Mouse (Mus musculus) C2C12 (cell line): ENCODE measurements around the gene 6030468B19Rik. TPM values are rescaled to one million over a fixed set of nuclear protein-coding genes. Genes with fewer than 3 reads are reported as not detected.

ENCODE experiments used
- H3K27me3 ChIP-seq: one replicate; pipeline ENCODE4 v1.6.1; 2011; ENCODE audit not compliant: control insufficient read depth, insufficient read depth, insufficient read length
- H3K36me3 ChIP-seq: one replicate; pipeline ENCODE4 v1.6.1; 2011; ENCODE audit not compliant: control insufficient read depth, insufficient read depth
- H3K4me3 ChIP-seq: one replicate; pipeline ENCODE4 v1.5.1; 2011; ENCODE audit warnings: mild to moderate bottlenecking, control low read depth; ENCODE audit not compliant: poor library complexity, insufficient read depth, severe bottlenecking
- H3K79me2 ChIP-seq: one replicate; pipeline ENCODE4 v1.6.1; 2011; ENCODE audit not compliant: control insufficient read depth, insufficient read depth
- H3K79me3 ChIP-seq: one replicate; pipeline ENCODE4 v1.6.1; 2011; ENCODE audit warnings: low read depth, control low read depth
- H3ac ChIP-seq: one replicate; pipeline ENCODE3; 2011; ENCODE audit warnings: low read depth; ENCODE audit not compliant: control insufficient read depth, insufficient read length
- CEBPB ChIP-seq: IDR thresholded peaks from one replicate; pipeline ENCODE4 v1.6.1; 2011; ENCODE audit warnings: low read depth, mild to moderate bottlenecking, control low read depth, moderate library complexity
- CTCF ChIP-seq: IDR thresholded peaks from one replicate; pipeline ENCODE4 v1.5.1; 2011; ENCODE audit not compliant: control insufficient read depth, insufficient read depth, insufficient read length
- FOSL1 ChIP-seq: IDR thresholded peaks from one replicate; pipeline ENCODE4 v1.8.0; 2011; ENCODE audit warnings: mild to moderate bottlenecking, low read length; ENCODE audit not compliant: poor library complexity, insufficient read depth, severe bottlenecking
- MAX ChIP-seq: IDR thresholded peaks from one replicate; pipeline ENCODE4 v1.6.1; 2011; ENCODE audit warnings: mild to moderate bottlenecking, control low read depth
- MYOD1 ChIP-seq: IDR thresholded peaks from one replicate; pipeline ENCODE4 v1.6.1; 2011; ENCODE audit warnings: low read depth; ENCODE audit not compliant: control insufficient read depth, insufficient read length
- MYOG ChIP-seq: IDR thresholded peaks from one replicate; pipeline ENCODE4 v1.6.1; 2011; ENCODE audit not compliant: control insufficient read depth, insufficient read length; ENCODE audit errors: extremely low read depth
- USF1 ChIP-seq: IDR thresholded peaks from one replicate; pipeline ENCODE4 v1.6.1; 2011; ENCODE audit warnings: low read depth, mild to moderate bottlenecking, control low read depth, moderate library complexity
- long read RNA-seq, 2 experiments: library from polyadenylated mRNA; unstranded; transcript quantifications; one replicate each; pipeline ENCODE4 v2.0.0; 2019 to 2020
- polyA plus RNA-seq: library from polyadenylated mRNA; unstranded; fragments of >200 nt; fragmentation: generic; extraction: Trizol; gene quantifications from one replicate; pipeline ENCODE4 v1.2.1, GENCODE M21; 2012; ENCODE audit warnings: missing spikeins

The 6030468B19Rik gene
- not detected for polyA plus RNA-seq
- long read RNA-seq, experiment 1 = 0 reads
- long read RNA-seq, experiment 2 = 0 reads

DNA sequence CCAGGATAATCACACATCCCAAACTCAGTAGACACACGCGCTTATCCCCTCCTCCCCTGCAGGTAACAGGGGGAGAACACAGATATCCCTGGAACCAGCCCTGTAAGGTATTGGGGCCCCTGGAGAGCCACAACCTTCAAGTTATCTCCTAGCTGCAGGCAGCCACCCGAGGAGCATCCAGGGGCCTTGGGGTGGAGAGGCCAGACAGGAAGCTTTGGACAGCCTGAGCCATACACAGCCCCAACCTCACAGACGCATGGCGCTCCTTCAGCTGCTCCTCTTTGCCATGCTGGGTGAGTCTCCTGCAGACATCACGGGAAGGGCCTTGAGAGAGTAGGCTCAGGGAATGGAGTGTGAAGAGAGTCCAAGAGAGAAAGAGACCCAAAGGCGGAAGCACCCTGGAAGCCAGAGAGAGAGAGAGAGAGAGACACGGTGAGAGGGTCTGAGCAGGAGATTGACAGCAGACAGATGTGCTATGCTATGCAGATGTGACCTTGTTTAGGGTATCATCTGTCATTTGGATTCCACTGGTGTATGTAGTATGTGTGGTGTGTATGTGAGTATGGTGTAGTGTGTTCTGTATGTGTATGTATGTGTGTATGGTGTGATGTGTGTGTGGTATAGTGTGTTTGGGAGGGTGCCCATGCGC lies at the start of gene 6030468B19Rik:
Gene 6030468B19Rik, plus strand, starts transcription at position 150 of the 649 bp plus-strand sequence.
- Histone ChIP-seq H3K4me3 (no peak within 1 kb of the TSS), H3K27me3 (no peaks in the 10 kb centered on the region), H3ac (no peak within 1 kb of the TSS), H3K79me2 (no peaks in the 10 kb centered on the region), H3K36me3 (no peaks in the 10 kb centered on the region), H3K79me3 (no peaks in the 10 kb centered on the region)
- TF ChIP-seq MAX = no peak
- no peak for TF ChIP-seq FOSL1
- TF ChIP-seq USF1 = no peak
- TF ChIP-seq CTCF = no peak
- peak; percentile 71 for TF ChIP-seq MYOD1
- no peak for TF ChIP-seq CEBPB
- no peak for TF ChIP-seq MYOG

DNA sequence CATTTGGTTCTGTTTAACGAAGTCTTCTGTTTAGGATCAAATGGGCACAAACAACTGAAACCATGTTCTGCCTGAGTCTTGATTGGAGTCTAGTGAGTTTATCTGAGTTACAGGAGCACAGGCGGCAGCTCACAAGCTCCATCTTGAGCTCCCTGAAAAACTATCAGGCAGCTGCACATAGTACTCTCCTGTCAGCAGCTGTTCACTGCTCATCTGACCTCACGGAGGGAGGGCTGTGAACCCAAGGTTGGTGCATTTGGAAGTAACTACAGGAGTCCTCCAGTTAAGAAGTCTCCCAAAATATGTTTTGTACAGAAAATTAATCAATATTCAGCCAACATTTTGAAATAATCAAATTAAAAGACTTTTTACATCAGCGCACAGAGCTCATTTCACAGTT lies 48.8 kb upstream of the 6030468B19Rik start:
- Histone ChIP-seq H3K27me3 (no peaks in the 10 kb centered on the region), H3K79me2 (no peaks in the 10 kb centered on the region), H3K79me3 (no peaks in the 10 kb centered on the region), H3K4me3 (no peak overlapping the region), H3K36me3 (peaks cover 41% of the 10 kb centered on the region), H3ac (no peak overlapping the region)
- no peak for TF ChIP-seq CTCF
- TF ChIP-seq CEBPB = no peak
- no peak for TF ChIP-seq MYOG
- no peak for TF ChIP-seq MYOD1
- TF ChIP-seq FOSL1 = no peak
- no peak for TF ChIP-seq MAX
- no peak for TF ChIP-seq USF1

DNA sequence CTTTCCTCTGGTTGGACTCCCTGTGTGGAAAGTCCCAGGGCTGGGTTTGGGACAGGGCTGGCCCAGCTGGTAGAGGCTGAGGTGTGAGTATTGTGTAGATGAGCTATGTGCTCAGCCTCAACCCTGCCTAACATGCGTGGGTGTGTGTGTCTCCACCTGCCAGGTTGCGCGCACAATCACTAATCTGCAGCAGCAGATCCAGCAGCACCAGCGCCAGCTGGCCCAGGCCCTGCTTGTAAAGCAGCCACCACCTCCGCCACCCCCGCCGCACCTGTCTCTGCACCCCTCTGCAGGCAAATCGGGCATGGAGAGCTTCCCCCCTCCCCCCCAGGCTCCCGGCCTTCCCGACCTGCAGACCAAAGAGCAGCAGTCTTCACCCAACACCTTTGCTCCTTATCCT lies 48.0 kb upstream of the 6030468B19Rik start:
- TF ChIP-seq CTCF (no peak), MYOG (no peak), CEBPB (no peak), FOSL1 (no peak), MYOD1 (no peak), MAX (no peak), USF1 (no peak)
- H3ac ChIP-seq = no peak overlapping the region
- no peak overlapping the region for H3K4me3 ChIP-seq

DNA sequence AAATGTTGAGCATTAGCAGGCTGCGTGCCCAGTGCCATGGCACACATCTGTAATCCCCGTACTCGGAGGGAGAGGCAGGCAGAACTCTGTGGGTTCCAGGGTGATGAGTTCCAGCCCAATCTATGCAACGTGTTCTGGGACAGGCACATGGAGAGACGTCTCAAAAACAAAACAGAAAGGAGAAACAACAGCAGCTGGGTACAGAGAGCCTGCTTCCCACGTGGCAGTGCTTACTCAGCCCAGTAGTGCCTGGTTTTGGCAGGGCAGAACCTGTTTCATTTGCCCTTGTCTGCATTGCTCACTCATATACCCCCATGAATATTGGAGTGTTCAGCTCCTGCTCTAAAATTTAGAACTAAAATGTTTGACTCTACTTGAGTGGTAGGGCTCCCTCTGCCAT lies 45.9 kb upstream of the 6030468B19Rik start:
- TF ChIP-seq CTCF (no peak), MAX (no peak), CEBPB (no peak), MYOD1 (no peak), FOSL1 (no peak), MYOG (no peak), USF1 (no peak)
- no peaks in the 10 kb centered on the region for H3K79me3 ChIP-seq
- peaks cover 59% of the 10 kb centered on the region for H3K36me3 ChIP-seq
- no peak overlapping the region for H3K4me3 ChIP-seq
- no peaks in the 10 kb centered on the region for H3K79me2 ChIP-seq
- no peaks in the 10 kb centered on the region for H3K27me3 ChIP-seq
- no peak overlapping the region for H3ac ChIP-seq

More for the DNA sequence above, 48.0 kb upstream of the 6030468B19Rik start:
- no peaks in the 10 kb centered on the region for H3K27me3 ChIP-seq
- no peaks in the 10 kb centered on the region for H3K79me3 ChIP-seq
- peaks cover 43% of the 10 kb centered on the region for H3K36me3 ChIP-seq
- H3K79me2 ChIP-seq = no peaks in the 10 kb centered on the region

DNA sequence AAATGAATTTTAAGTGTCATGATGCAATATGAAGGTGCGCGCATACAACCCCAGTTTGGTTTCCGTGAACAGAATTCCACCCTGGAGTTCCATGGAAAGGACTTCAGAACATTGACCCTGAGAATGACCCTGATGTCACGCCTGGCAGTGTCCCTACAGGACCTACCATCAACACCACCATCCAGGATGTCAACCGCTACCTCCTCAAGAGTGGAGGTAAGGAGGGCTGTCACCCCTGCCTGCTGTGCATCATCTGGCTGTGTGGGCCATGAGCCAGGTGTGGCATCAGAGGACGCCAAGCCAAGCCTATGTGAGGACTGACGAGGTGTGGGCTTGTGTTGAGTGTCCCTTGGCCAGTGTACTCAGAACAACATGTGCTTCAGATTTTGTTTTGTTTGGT lies 41.6 kb upstream of the 6030468B19Rik start:
- Histone ChIP-seq H3K79me3 (no peaks in the 10 kb centered on the region), H3K4me3 (no peak overlapping the region), H3K36me3 (peaks cover 42% of the 10 kb centered on the region), H3ac (no peak overlapping the region), H3K27me3 (no peaks in the 10 kb centered on the region), H3K79me2 (no peaks in the 10 kb centered on the region)
- TF ChIP-seq CTCF = no peak
- no peak for TF ChIP-seq FOSL1
- TF ChIP-seq MYOD1 = no peak
- no peak for TF ChIP-seq CEBPB
- no peak for TF ChIP-seq USF1
- TF ChIP-seq MAX = no peak
- TF ChIP-seq MYOG = no peak

DNA sequence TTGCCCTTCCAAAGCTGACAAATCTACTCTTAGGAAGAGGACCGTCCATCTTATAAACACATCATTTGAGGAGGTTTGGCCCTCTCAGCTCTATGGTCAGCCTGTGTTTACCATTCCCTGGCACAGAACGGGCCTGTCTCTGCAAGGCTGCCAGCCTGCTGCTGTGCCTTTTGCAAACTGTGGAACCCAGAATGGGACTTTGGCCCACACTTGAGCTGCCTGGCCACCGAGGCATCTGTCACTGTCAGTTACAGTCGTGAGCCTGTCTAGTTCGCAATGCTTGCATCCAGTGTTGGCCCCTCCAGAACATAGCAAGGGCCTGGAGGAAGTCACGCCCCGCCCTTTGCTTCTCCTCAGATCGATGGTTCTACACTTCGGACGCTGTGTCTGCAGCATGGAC lies 38.2 kb upstream of the 6030468B19Rik start:
- Histone ChIP-seq H3K79me3 (no peaks in the 10 kb centered on the region), H3K36me3 (peaks cover 33% of the 10 kb centered on the region), H3ac (no peak overlapping the region), H3K4me3 (no peak overlapping the region), H3K79me2 (no peaks in the 10 kb centered on the region), H3K27me3 (no peaks in the 10 kb centered on the region)
- TF ChIP-seq MYOD1 = no peak
- no peak for TF ChIP-seq CTCF
